Comparison of ENCODE assay signal across 12 mouse cellular contexts in genomic region chr9:27149836-27150235, GRCm38 (mm10). TPM values are rescaled to one million over a fixed set of nuclear protein-coding genes. Genes with fewer than 3 reads are reported as not detected.
DNase-seq lines count a peak whose midpoint lies in the region; ATAC-seq and TF ChIP-seq lines count a peak whose summit lies in the region.
"Had no signal": no experiment of that assay in that cellular context is flagged by ENCODE, and none has a peak within 500 bp of the region (broad histone marks: within the 10 kb centered on the region; RNA-seq: fewer than 3 reads in every experiment).

No protein-coding gene starts in this region.

- 0 out of 2 replicates have a peak overlapping the region, but pooled peaks have one; percentile 22 for H3K9ac ChIP-seq in forebrain, embryonic 15.5 days (replicated peaks)
- H3K9ac ChIP-seq in midbrain, embryonic 16.5 days (ENCODE audit: low read depth, low read length): no peak overlapping the region
- H3K9ac ChIP-seq: liver, embryonic 15.5 days had no signal

- 0 out of 2 replicates have a peak overlapping the region, but pooled peaks have one; percentile 4 for H3K4me2 ChIP-seq in forebrain, embryonic 15.5 days (replicated peaks)
- H3K4me2 ChIP-seq in midbrain, embryonic 16.5 days (ENCODE audit: low read length): peak overlapping the region; percentile 21
- H3K4me2 ChIP-seq: liver, embryonic 15.5 days had no signal

- H3K27me3 ChIP-seq in forebrain, embryonic 15.5 days: no peaks in the 10 kb centered on the region
- no peaks in the 10 kb centered on the region for H3K27me3 ChIP-seq in midbrain, embryonic 16.5 days (ENCODE audit: control insufficient read depth, insufficient read depth, low read depth, low read length)

- TF ChIP-seq CTCF in layer of hippocampus, adult 2 months (conservative IDR thresholded peaks at IDR 0.05): no peak

- H3K9me3 ChIP-seq in forebrain, embryonic 15.5 days: no peaks in the 10 kb centered on the region
- H3K9me3 ChIP-seq in midbrain, embryonic 16.5 days (replicated peaks; ENCODE audit: control insufficient read depth, low read length, poor library complexity, severe bottlenecking): no peaks in the 10 kb centered on the region
- H3K9me3 ChIP-seq: G1E; liver, embryonic 15.5 days; megakaryocyte, embryonic 14.5 days had no signal

- peak overlapping the region; percentile 75 for H3K27ac ChIP-seq in layer of hippocampus, adult 2 months
- H3K27ac ChIP-seq in forebrain, embryonic 15.5 days (replicated peaks): peak overlapping the region; percentile 55
- peak overlapping the region; percentile 55; the same call in 1 of the 2 replicates for H3K27ac ChIP-seq in midbrain, embryonic 16.5 days (ENCODE audit: low read length)
- H3K27ac ChIP-seq: liver, embryonic 15.5 days had no signal

- peaks cover 53% of the 10 kb centered on the region for H3K4me1 ChIP-seq in forebrain, embryonic 15.5 days
- H3K4me1 ChIP-seq in midbrain, embryonic 16.5 days (ENCODE audit: control insufficient read depth, insufficient read depth, low read length): peaks cover 43% of the 10 kb centered on the region
- H3K4me1 ChIP-seq: liver, embryonic 15.5 days had no signal

- DNase-seq in frontal cortex, adult 2 months (ENCODE audit: extremely low spot score in 1 of 2, low spot score in 1 of 2): no peak
- no peak for DNase-seq in layer of hippocampus, adult 2 months (ENCODE audit: low spot score in 2 of 2)
- no peak for DNase-seq in layer of hippocampus, postnatal 14 days (ENCODE audit: low spot score in 2 of 2)
- DNase-seq in frontal cortex, postnatal 10 days (ENCODE audit: low spot score in 2 of 2): no peak
- DNase-seq in lung, postnatal 10 days: no peak

- 20% methylated on average over 9 of the region's 9 CpGs for WGBS in forebrain, embryonic 15.5 days
- 43% methylated on average over 9 of the region's 9 CpGs for WGBS in midbrain, embryonic 16.5 days

- peak overlapping the region; percentile 18; the same call in 1 of the 2 replicates for H3K4me3 ChIP-seq in layer of hippocampus, adult 2 months
- no peak overlapping the region for H3K4me3 ChIP-seq in forebrain, embryonic 15.5 days
- no peak overlapping the region for H3K4me3 ChIP-seq in midbrain, embryonic 16.5 days (ENCODE audit: low read depth, low read length)
- H3K4me3 ChIP-seq: erythroblast, embryonic 14.5 days; liver, embryonic 15.5 days; megakaryocyte, embryonic 14.5 days had no signal

- H3K36me3 ChIP-seq in forebrain, embryonic 15.5 days: peaks cover 3% of the 10 kb centered on the region; the same call in 1 of the 2 replicates
- H3K36me3 ChIP-seq in midbrain, embryonic 16.5 days (ENCODE audit: control insufficient read depth, insufficient read depth, low read length): no peaks in the 10 kb centered on the region
- H3K36me3 ChIP-seq: G1E; liver, embryonic 15.5 days had no signal

- peak; percentile 57 for ATAC-seq in frontal cortex, adult (ENCODE audit: low TSS enrichment)
- ATAC-seq in forebrain, embryonic 15.5 days (replicated peaks): no peak
- ATAC-seq in midbrain, embryonic 16.5 days: no peak

RNA-seq across cellular contexts. Expression of gene Jam3, which starts 5.4 kb away (rescaled TPM):
- 44.5 and 49.8 TPM in 2 replicates for polyA plus RNA-seq in frontal cortex, adult 2 months (2012; rRNA removed)
- 10 to 100 TPM; 36.4 to 42.3 TPM for total RNA-seq in layer of hippocampus, adult 2 months (2021)
- total RNA-seq in layer of hippocampus, postnatal 14 days (2021): 10 to 100 TPM; 30.1 to 31.3 TPM
- 67.3 and 67.9 TPM in 2 replicates for polyA plus RNA-seq in forebrain, embryonic 15.5 days (2015; fragmentation: Nextera tagmentation; extraction: Ambion mirVana)
- 46.3 and 57.8 TPM in 2 replicates for polyA plus RNA-seq in midbrain, embryonic 16.5 days (2015; fragmentation: Nextera tagmentation; extraction: Ambion mirVana)
- total RNA-seq: G1E had no signal
- polyA plus RNA-seq: G1E had no signal
